Mouse (Mus musculus): ENCODE measurements around the gene Dpf3. TPM values are rescaled to one million over a fixed set of nuclear protein-coding genes. Genes with fewer than 3 reads are reported as not detected.

Gene Dpf3
- polyA plus RNA-seq, 1 experiment = 4.0 TPM

DNA sequence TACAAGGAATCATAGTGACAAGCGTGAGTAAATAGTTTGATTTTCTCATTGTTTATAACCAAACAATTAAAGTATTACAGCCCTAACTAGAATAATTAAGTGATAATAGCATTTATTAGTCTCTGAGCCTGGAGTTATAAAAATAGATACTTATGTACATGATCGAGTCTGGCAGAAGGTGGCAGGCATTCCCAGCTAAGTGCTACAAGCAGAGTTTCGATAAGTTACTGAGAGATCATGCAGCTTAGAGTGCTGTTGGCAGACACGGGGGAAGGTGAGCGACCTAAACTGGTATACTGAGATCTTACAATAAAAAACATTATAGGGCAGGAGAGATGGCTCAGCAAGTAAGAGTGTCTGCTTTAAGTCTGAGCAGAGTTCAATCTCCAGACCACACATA, 3.9 kb downstream of the Dpf3 start:
- 75% methylated on average over 5 of the region's 5 CpGs for WGBS
- no peak overlapping the region for H3K4me3 ChIP-seq (ENCODE audit: insufficient read depth, low read depth, low read length)
- TF ChIP-seq POLR2A (IDR thresholded peaks at IDR 0.05; ENCODE audit: low read depth, low read length) (no peak), CTCF (conservative IDR thresholded peaks at IDR 0.05; ENCODE audit: insufficient read depth, insufficient read length, low read depth, low read length) (no peak)
- no peaks in the 10 kb centered on the region for H3K27me3 ChIP-seq (replicated peaks; ENCODE audit: control insufficient read depth, insufficient read depth, low read length)
- H3K36me3 ChIP-seq (ENCODE audit: control insufficient read depth, insufficient read depth, low read length) = no peaks in the 10 kb centered on the region
- H3K4me1 ChIP-seq (ENCODE audit: control insufficient read depth, insufficient read depth, low read length) = no peaks in the 10 kb centered on the region
- no peak overlapping the region for H3K27ac ChIP-seq (ENCODE audit: insufficient read depth, low read depth, low read length)
- no peak for DNase-seq

DNA sequence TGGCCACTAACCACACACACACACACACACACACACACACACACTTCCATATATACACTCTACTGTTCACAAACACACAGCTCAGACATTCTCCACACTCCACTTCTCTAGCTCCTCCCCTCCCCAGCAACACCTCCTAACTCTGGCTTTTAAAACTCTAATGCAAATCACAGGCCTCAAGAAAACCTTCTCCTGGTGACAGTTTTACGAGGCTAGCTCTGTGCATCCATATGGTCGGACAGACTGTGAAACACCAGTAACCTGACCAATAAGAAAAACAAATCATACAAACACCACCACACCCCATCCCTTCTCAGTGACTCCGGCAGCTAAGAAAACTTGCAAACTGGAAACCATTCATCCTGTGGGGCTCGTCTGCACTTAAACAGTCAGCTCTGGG, 6.1 kb downstream of the Dpf3 start:
- DNase-seq = no peak
- Histone ChIP-seq H3K36me3 (ENCODE audit: control insufficient read depth, insufficient read depth, low read length) (no peaks in the 10 kb centered on the region), H3K4me3 (ENCODE audit: insufficient read depth, low read depth, low read length) (no peak overlapping the region), H3K27me3 (replicated peaks; ENCODE audit: control insufficient read depth, insufficient read depth, low read length) (no peaks in the 10 kb centered on the region), H3K27ac (ENCODE audit: insufficient read depth, low read depth, low read length) (no peak overlapping the region), H3K4me1 (ENCODE audit: control insufficient read depth, insufficient read depth, low read length) (no peaks in the 10 kb centered on the region)
- TF ChIP-seq CTCF (conservative IDR thresholded peaks at IDR 0.05; ENCODE audit: insufficient read depth, insufficient read length, low read depth, low read length) (no peak), POLR2A (IDR thresholded peaks at IDR 0.05; ENCODE audit: low read depth, low read length) (no peak)
- WGBS = 66% methylated on average over 4 of the region's 4 CpGs

DNA sequence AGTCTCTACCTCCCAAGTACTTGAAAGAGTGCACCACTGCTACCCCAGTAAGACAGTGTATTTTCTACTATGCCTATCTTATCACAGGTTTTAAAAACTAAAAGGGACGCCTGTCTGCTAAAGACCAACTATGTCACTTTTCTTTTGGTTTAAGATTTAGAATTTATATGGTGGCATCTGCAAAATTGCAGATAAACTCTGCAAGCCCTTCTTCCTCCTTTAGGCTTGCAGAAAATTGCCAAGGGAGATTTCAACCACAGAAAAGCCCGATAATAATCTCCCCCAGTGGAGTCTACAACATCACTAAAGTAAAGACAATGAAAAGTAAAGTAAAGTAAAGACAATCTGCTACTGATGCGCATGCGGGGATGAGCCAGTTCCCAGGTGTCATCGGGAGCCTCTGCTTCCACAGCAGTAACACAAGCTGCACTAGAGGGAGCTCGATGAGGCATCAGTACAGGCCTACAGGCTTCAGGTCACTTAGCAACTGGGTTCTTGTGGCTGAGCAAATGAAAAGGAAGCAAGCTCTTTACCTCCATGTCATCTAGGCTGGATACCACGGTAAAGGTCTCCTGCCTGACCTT, 7.6 kb downstream of the Dpf3 start:
- Histone ChIP-seq H3K4me1 (ENCODE audit: control insufficient read depth, insufficient read depth, low read length) (no peaks in the 10 kb centered on the region), H3K36me3 (ENCODE audit: control insufficient read depth, insufficient read depth, low read length) (no peaks in the 10 kb centered on the region), H3K4me3 (ENCODE audit: insufficient read depth, low read depth, low read length) (no peak overlapping the region), H3K27ac (ENCODE audit: insufficient read depth, low read depth, low read length) (no peak overlapping the region), H3K27me3 (replicated peaks; ENCODE audit: control insufficient read depth, insufficient read depth, low read length) (no peaks in the 10 kb centered on the region)
- WGBS = 77% methylated on average over 7 of the region's 7 CpGs
- TF ChIP-seq CTCF (conservative IDR thresholded peaks at IDR 0.05; ENCODE audit: insufficient read depth, insufficient read length, low read depth, low read length) (no peak), POLR2A (IDR thresholded peaks at IDR 0.05; ENCODE audit: low read depth, low read length) (no peak)
- DNase-seq = no peak

DNA sequence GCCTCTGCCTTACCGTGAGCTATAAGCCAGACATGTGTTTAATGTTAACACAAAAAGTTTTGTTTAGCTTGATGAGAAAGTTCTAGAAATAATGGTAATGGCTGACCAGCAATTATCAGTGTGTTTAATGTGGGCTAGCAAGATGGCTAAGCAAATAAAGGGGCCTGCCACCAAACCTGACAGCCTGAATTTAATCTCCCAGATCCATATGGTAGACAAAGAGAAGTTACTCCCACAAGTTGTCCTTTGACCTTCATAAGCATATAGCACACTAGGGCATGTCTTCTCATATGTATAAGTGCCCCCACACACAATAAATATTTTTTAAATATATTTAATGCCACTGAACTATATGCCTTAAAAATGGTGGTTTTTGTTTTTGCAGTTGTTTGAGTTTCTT, 8.4 kb downstream of the Dpf3 start:
- no peaks in the 10 kb centered on the region for H3K4me1 ChIP-seq (ENCODE audit: control insufficient read depth, insufficient read depth, low read length)
- H3K4me3 ChIP-seq (ENCODE audit: insufficient read depth, low read depth, low read length) = no peak overlapping the region
- TF ChIP-seq CTCF (conservative IDR thresholded peaks at IDR 0.05; ENCODE audit: insufficient read depth, insufficient read length, low read depth, low read length) (no peak), POLR2A (IDR thresholded peaks at IDR 0.05; ENCODE audit: low read depth, low read length) (no peak)
- no peaks in the 10 kb centered on the region for H3K27me3 ChIP-seq (replicated peaks; ENCODE audit: control insufficient read depth, insufficient read depth, low read length)
- H3K36me3 ChIP-seq (ENCODE audit: control insufficient read depth, insufficient read depth, low read length) = no peaks in the 10 kb centered on the region
- no peak overlapping the region for H3K27ac ChIP-seq (ENCODE audit: insufficient read depth, low read depth, low read length)
- WGBS = 92% methylated on average over 1 of the region's 1 CpGs
- DNase-seq = no peak

DNA sequence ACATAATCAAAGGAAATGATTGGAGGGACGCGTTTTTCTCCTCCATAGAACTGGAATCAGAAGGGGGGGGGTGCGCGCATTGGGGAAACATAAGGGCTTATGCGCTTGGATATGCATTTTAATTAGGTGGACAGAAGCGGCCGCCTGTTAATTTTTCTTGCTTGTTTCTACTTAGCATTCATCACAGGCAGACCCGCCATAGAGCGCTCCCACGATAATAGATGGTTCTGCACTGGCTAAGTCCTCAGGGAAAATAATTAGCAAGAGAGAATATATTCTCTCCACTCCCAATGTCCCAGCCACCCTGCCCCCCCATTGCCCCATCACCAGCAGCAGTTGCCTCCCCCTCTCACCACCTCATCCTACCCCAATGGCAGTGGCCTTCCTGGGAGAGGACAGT, 11.2 kb downstream of the Dpf3 start:
- H3K4me1 ChIP-seq (ENCODE audit: control insufficient read depth, insufficient read depth, low read length) = no peaks in the 10 kb centered on the region
- TF ChIP-seq POLR2A (IDR thresholded peaks at IDR 0.05; ENCODE audit: low read depth, low read length) = no peak
- no peak for TF ChIP-seq CTCF (conservative IDR thresholded peaks at IDR 0.05; ENCODE audit: insufficient read depth, insufficient read length, low read depth, low read length)
- no peak overlapping the region for H3K27ac ChIP-seq (ENCODE audit: insufficient read depth, low read depth, low read length)
- H3K4me3 ChIP-seq (ENCODE audit: insufficient read depth, low read depth, low read length) = no peak overlapping the region
- WGBS = 87% methylated on average over 10 of the region's 10 CpGs
- H3K36me3 ChIP-seq (ENCODE audit: control insufficient read depth, insufficient read depth, low read length) = no peaks in the 10 kb centered on the region
- no peaks in the 10 kb centered on the region for H3K27me3 ChIP-seq (replicated peaks; ENCODE audit: control insufficient read depth, insufficient read depth, low read length)
- no peak for DNase-seq

DNA sequence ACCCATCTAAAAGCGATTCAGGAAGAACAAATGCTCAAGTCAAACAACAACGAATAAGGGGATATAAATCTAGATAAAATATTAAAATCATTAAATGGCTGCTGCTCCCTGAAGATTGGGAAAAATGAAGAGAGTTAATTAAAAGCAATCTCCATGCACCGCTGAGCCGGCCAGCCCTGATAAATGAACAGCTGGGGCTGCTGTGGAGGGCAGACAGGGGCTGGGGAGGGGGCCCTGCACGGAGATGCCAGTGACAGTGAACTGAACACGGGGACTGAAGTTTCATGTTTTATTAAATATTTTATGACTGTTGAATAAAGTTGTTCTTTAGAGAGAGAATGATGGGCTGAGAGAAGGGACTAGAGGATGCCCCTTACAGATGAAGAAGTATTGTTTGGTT, 12.1 kb downstream of the Dpf3 start:
- TF ChIP-seq CTCF (conservative IDR thresholded peaks at IDR 0.05; ENCODE audit: insufficient read depth, insufficient read length, low read depth, low read length) (no peak), POLR2A (IDR thresholded peaks at IDR 0.05; ENCODE audit: low read depth, low read length) (no peak)
- 33% methylated on average over 6 of the region's 6 CpGs for WGBS
- Histone ChIP-seq H3K4me1 (ENCODE audit: control insufficient read depth, insufficient read depth, low read length) (no peaks in the 10 kb centered on the region), H3K27me3 (replicated peaks; ENCODE audit: control insufficient read depth, insufficient read depth, low read length) (no peaks in the 10 kb centered on the region), H3K27ac (ENCODE audit: insufficient read depth, low read depth, low read length) (no peak overlapping the region), H3K36me3 (ENCODE audit: control insufficient read depth, insufficient read depth, low read length) (no peaks in the 10 kb centered on the region), H3K4me3 (ENCODE audit: insufficient read depth, low read depth, low read length) (no peak overlapping the region)
- DNase-seq = no peak

DNA sequence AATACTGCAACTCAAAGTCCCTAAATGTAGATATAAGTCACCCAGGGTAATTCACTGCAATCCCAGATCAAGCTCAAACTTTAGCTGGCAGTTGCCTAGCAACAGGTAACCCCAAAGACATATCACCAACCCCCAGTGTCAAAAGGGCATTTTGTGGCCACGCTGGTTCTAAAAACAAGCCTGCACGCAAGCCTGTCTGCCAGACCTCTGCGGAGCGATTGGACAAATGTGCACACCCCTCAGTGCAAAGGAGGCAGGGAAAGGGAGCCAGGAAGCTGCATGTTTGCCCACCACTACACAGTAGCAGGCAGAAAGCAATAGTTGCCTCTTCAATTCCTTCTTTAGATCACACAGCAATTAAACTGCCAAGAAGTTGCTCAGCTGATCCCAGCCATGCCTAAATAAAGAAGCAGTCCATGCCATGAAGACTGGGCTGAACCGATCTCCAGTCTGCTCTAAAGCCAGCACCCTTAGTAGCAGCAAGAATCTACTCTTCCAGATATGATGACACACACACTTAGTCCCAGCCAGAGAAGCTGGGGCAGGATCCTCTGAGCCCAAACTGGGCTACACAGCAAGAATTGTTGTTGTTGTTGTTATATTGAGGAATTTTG, 13.4 kb downstream of the Dpf3 start:
- no peak for DNase-seq
- Histone ChIP-seq H3K36me3 (ENCODE audit: control insufficient read depth, insufficient read depth, low read length) (no peaks in the 10 kb centered on the region), H3K27ac (ENCODE audit: insufficient read depth, low read depth, low read length) (no peak overlapping the region), H3K27me3 (replicated peaks; ENCODE audit: control insufficient read depth, insufficient read depth, low read length) (no peaks in the 10 kb centered on the region), H3K4me1 (ENCODE audit: control insufficient read depth, insufficient read depth, low read length) (no peaks in the 10 kb centered on the region), H3K4me3 (ENCODE audit: insufficient read depth, low read depth, low read length) (no peak overlapping the region)
- WGBS = 35% methylated on average over 5 of the region's 5 CpGs
- TF ChIP-seq POLR2A (IDR thresholded peaks at IDR 0.05; ENCODE audit: low read depth, low read length) (no peak), CTCF (conservative IDR thresholded peaks at IDR 0.05; ENCODE audit: insufficient read depth, insufficient read length, low read depth, low read length) (no peak)
